Mouse (Mus musculus) splenic B cell, adult 2 months (primary cell): ENCODE results near the gene Vamp2.

Experiments
- DNase-seq: peaks from one replicate; pipeline ENCODE4 v3.0.0-alpha.2; 2011; ENCODE audit warnings: low read depth, low spot score
- H3K27me3 ChIP-seq: 2 replicates; pipeline ENCODE4 v1.6.1; 2012; ENCODE audit warnings: mild to moderate bottlenecking, low read length, moderate library complexity, mixed read lengths; ENCODE audit not compliant: control insufficient read depth, poor library complexity, insufficient read depth, severe bottlenecking
- H3K36me3 ChIP-seq: 2 replicates; pipeline ENCODE4 v1.6.1; 2012; ENCODE audit warnings: mild to moderate bottlenecking, low read length, moderate library complexity, mixed read lengths; ENCODE audit not compliant: control insufficient read depth, poor library complexity, insufficient read depth, severe bottlenecking

Vamp2 gene

DNA sequence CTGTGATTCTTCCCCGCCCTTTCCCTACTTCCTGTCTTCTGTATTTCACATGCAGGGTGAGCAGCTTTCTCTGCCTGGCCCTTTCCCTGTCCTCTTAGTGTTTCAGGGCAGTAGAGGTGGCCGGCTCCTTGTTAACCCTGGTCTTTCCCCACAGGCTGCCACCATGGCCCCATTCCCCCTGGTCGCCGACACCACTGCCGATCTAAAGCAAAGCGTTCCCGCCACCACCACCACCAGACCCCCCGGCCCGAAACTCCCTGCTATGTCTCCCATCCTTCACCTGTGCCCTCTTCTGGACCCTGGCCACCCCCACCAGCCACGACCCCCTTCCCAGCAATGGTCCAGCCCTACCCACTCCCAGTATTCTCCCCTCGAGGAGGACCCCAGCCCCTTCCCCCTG lies 18.0 kb downstream of the Vamp2 start:
- no peak for DNase-seq
- no peaks in the 10 kb centered on the region for H3K27me3 ChIP-seq
- peaks cover 46% of the 10 kb centered on the region for H3K36me3 ChIP-seq

DNA sequence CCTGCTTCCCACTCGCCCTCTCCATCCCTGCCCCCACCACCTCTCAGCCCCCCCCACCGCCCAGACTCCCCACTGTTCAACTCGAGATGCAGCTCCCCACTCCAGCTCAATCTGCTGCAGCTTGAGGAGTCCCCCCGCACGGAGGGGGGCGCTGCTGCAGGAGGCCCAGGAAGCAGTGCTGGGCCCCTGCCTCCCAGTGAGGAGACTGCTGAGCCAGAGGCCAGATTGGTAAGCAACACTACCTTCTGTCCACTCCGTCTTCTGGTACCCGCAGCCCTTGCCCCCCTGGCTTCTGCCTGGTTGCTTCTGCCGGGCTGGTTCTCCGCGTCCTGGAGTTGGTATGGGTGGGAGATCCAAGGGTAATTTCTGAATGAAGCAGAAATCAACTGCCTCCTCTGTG lies 18.6 kb downstream of the Vamp2 start:
- no peaks in the 10 kb centered on the region for H3K27me3 ChIP-seq
- peak; percentile 24 for DNase-seq
- H3K36me3 ChIP-seq = peaks cover 41% of the 10 kb centered on the region

DNA sequence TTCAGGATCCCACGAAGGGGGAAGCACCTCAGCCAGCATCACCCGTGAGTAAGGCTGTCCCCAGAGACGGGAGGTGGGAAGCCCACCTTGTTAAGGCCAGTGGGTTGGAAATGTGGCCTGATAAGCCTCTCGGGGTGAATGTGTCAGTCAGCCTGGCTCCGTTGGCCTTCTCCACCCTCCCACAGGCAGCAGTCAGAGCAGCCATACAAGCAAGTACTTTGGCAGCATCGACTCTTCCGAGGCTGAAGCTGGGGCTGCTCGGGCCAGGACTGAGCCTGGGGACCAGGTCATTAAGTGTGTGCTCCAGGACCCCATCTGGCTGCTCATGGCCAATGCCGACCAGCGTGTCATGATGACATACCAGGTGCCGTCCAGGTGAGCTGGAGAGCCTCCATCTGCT lies 19.4 kb downstream of the Vamp2 start:
- Histone ChIP-seq H3K27me3 (no peaks in the 10 kb centered on the region), H3K36me3 (peaks cover 34% of the 10 kb centered on the region)
- no peak for DNase-seq

DNA sequence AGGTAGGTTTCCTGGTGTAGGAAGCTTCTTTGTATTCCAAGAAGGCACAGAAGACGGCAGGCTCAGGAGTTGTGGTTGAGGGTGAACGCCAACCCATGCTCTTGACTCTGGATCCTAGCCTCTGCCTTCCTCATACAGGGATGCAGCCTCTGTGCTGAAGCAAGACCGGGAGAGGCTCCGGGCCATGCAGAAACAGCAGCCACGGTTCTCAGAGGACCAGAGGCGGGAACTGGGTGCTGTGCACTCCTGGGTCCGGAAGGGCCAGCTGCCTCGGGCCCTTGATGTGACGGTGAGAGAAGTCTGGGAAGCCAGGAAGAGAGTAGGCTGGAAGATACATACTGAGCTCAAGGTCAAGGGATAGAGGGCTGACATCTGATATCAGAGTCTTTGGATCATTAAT lies 19.9 kb downstream of the Vamp2 start:
- no peaks in the 10 kb centered on the region for H3K27me3 ChIP-seq
- DNase-seq = no peak
- H3K36me3 ChIP-seq = peaks cover 28% of the 10 kb centered on the region

DNA sequence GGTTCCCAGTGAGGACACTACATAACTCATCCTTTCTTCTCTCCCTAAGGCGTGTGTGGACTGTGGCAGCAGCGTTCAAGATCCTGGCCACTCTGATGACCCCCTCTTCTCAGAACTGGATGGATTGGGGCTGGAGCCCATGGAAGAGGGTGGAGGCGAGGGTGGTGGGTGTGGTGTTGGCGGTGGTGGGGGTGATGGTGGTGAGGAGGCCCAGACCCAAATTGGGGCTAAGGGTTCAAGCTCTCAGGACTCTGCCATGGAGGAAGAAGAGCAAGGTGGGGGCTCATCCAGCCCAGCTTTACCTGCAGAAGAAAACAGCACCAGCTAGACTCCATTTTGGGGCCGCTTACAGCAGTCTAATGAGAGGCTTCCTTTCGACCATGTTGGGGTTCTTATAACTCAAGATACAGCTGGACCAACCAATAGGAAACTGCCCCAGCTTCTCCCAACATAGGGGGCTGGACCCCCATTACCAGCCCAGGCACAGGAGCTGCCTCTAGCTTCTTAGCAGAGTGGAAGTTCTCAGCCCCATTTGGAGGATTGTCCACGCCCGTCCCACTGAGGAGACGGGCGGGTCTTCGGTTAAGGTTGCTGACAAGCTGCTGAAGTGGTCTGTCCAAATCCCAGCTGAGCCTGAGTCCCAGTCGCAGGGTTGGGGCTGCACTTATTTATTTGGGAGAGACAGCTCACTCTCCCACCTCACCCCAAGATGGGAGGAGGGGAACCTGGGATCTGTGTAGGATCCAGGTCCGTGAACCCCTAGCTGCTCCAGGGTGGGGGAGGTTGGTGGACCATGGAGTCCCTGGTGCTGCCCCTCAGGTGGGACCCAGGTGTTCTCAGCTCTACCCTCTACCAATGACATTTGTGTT lies 21.0 kb downstream of the Vamp2 start:
- DNase-seq = peak; percentile 22
- no peaks in the 10 kb centered on the region for H3K27me3 ChIP-seq
- peaks cover 23% of the 10 kb centered on the region for H3K36me3 ChIP-seq

DNA sequence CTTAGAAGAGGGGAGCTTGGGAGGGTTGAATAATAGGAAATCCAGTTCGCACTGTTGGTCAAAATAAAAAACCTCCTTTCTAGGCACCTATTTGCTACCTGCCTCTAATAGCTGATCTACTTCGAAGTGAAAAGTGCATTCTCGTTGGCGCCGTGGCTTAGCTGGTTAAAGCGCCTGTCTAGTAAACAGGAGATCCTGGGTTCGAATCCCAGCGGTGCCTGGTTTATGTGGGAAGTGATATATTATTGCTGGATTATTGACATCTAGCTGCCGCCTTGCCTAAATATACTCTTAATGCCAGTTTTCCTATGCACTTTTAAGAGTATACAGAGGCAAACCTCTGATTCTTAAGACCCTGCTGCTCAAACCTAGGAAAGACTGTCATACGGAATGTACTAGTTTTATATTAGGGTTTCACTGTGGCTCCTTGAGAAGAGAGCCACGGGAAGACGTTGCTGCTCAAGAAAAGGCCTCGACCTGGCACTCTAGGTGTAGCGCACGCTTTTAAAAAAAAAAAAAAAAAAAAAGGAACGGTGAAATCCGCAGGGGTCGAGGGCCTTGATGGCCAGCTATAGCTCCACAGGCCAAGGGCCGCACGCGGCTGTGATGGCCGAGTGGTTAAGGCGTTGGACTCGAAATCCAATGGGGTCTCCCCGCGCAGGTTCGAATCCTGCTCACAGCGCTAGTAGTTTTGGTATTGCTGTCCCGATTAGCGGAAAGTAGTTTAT lies 22.2 kb downstream of the Vamp2 start:
- H3K27me3 ChIP-seq = no peaks in the 10 kb centered on the region
- peak; percentile 92 for DNase-seq
- H3K36me3 ChIP-seq = peaks cover 16% of the 10 kb centered on the region

DNA sequence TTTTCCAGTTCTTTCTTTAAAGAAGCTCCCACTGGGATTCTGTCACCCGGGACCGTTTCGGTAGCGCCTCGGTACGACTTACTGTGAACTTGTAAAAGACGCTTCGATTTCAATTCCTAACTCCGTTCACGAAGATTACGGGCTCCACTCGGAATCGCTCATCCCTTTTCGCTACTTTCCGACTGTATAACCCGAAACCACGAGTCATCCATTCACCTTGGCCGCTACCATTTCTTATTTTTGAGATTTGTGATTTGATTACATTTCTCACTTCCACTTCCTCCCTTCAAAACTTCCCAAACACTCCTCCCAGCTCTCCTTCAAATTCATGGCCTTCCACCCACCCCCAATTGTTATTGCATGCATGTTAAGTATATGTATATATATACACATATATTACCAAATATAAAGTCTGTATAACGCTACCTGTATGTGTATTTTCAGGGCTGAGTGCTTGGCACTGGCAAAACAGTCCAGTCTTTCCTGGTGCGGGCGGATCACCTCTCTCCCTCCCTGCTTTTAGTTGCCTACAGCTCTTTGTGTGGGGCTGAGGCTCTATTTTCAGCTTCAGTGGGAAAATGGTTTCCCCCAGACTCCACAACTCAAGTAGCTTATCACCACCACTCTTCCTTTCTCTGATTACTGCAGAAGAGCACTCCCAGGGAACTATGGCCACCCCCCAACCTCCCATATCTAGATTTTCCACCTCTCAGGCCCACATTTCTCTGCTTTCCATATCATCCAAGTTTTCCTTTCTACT lies 22.9 kb downstream of the Vamp2 start:
- Histone ChIP-seq H3K36me3 (peaks cover 15% of the 10 kb centered on the region), H3K27me3 (no peaks in the 10 kb centered on the region)
- peak; percentile 13 for DNase-seq

DNA sequence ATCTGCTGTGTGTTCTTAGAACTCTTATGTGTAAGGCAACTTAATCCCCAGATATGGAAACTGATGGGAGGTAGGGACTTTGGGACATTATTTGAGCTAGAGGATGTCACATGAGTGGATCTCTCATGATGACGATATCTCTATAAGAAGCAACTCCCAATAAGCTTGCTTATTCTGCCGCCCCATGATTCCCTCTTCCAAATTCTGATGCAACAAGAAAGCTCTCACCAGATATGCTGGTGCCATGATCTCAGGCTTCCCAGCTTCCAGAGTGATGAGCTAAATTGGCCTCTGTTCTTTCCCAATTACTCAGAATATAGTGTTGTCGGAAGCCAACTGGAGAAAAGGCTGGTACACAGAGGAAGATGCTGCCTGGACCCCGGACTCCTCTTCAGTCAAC lies 23.6 kb downstream of the Vamp2 start:
- Histone ChIP-seq H3K36me3 (peaks cover 11% of the 10 kb centered on the region), H3K27me3 (no peaks in the 10 kb centered on the region)
- peak; percentile 12 for DNase-seq

DNA sequence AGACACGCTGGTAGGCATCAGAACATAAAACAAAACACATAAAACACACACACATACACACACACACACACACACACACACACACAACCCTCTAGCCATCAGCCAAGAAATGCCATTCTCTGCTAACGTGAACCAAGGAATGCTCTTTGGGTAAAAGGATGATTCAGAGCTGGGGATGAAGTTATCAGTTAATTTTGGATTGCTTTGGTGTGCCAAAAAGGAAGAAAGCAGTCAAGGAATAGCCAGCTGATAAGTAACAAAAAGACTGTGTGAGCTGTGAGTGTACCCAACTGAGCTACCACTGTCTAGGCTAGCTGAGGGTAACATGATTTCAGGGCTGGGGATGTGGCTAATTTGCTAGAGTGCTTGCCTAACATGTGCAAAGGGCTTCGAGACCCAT lies 25.7 kb downstream of the Vamp2 start:
- no peak for DNase-seq
- Histone ChIP-seq H3K27me3 (no peaks in the 10 kb centered on the region), H3K36me3 (peaks cover 6% of the 10 kb centered on the region; the same call in 1 of the 2 replicates)

DNA sequence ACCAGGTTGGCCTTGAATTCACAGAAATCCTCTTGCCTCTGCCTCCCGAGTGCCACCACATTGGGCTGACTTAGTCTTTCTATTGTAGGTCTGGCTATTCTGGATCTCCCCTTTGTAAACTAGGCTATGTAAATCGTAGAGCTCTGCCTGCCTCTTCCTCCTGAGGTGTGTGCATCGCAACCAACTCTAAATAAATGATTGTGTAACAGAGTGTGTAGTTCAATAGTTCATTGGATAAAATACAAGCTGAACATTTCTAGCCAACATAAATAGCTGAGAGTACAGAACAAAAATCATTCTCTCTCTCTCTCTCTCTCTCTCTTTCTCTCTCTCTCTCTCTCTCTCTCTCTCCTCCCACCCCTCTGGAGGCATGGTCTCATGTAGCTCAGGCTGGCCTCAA lies 26.3 kb downstream of the Vamp2 start:
- H3K36me3 ChIP-seq = peaks cover under 1% of the 10 kb centered on the region; the same call in 1 of the 2 replicates
- no peaks in the 10 kb centered on the region for H3K27me3 ChIP-seq
- no peak for DNase-seq

DNA sequence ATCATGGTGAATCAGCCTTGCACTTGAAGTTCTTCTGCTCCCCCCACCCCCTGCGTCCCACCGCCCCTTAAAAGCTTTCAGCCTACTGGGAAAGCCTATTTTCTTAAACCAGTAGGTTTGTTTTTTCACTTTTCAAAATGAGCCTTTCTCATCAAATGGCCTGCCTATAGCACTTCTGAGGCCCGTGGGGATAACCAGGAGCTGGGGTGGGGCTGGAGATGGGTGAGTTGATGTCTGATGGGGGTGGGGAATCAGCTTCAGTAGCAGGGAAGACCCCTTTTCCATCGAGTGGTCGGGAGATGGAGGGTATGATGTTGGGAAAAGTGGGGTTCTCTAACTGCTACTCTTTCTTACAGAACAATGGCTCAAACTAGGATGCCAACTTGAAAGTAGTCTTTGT lies 28.6 kb downstream of the Vamp2 start:
- Histone ChIP-seq H3K27me3 (no peaks in the 10 kb centered on the region), H3K36me3 (no peaks in the 10 kb centered on the region)
- DNase-seq = no peak

DNA sequence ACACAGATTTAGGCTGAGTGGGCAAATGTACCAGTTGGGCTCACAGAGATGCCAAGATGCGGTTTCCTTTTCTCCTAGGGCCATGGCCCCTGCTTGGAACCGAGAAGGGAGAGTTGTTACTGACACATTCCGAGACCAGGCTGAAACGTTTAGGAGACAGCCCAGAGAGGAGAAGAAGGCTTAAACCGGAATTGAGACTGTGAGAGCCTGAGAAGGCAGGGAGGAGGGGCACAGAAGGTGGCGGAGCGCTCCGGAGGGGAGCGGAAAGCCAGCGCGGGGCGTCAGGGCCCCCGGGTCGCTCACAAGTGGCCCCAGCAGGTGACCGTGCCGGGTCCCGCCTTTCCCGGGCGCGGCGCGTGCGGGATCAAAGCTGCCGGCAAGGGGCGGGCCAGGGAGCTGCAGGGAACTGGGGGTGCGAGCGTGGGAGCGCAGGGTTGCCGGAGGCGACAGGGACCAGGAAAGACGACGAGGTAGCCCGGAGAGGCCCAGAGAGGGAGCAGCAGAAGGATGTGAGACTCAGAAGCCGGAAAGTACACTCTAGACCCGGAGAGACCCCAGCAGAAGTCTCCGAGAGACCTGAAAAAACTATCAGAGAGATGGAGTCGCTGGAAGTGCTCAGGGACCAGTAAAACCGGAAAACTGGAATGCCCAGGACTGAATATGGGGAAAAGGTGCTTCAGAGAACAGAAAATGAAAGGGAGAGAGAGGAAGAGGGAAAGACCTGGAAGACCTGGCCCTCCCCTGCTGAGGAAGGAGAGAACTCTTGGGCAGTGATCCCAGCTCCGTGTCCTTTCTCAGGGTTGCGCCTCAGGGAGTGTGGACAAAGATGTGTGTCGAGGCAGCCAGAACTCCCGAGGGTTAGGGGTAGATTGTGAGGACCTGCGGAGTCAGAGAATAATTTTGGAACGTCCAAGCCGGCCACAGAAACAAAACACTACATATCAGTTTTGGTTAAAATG lies 29.7 kb downstream of the Vamp2 start:
- Histone ChIP-seq H3K36me3 (no peaks in the 10 kb centered on the region), H3K27me3 (no peaks in the 10 kb centered on the region)
- peak; percentile 74 for DNase-seq

DNA sequence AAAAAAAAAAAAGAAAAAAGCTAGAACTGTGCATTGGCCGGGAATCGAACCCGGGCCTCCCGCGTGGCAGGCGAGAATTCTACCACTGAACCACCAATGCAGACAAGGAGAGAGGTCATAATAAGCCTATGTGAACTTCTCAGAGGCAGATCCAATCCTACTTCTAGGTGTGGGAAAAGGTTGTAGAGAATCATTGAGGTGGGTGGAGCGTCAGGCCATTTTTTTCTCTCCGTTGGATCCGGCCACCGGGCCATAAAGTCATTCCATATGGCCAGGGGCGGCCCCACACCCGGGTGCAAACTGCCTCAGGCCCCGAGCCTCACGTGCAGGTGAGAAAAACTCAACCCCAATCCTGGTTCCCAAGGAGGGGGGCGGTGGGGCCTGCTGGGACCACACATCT lies 30.5 kb downstream of the Vamp2 start:
- DNase-seq = peak; percentile 92

More for the DNA sequence above, 30.5 kb downstream of the Vamp2 start:
- H3K36me3 ChIP-seq = no peaks in the 10 kb centered on the region
- no peaks in the 10 kb centered on the region for H3K27me3 ChIP-seq
